Mouse (Mus musculus) left cerebral cortex, adult 2 months (tissue): ENCODE measurements around the gene Rapgef4. TPM values are rescaled to one million over a fixed set of nuclear protein-coding genes. Genes with fewer than 3 reads are reported as not detected.

Experiments
- DNase-seq, 2 experiments: peaks; one replicate each; pipeline ENCODE4 v3.0.0; 2021 to 2022; ENCODE audit warnings: low spot score in 2 of 2, mixed read lengths in 1 of 2; ENCODE audit errors: extremely low spot score in 1 of 2
- H3K27ac ChIP-seq: fragments of 200-600 bp; 2 replicates; pipeline ENCODE4 v1.8.1; 2022
- H3K4me3 ChIP-seq: fragments of 200-600 bp; 2 replicates; pipeline ENCODE4 v1.8.1; 2022
- CTCF ChIP-seq: fragments of 200-600 bp; IDR thresholded peaks from 2 replicates; pipeline ENCODE4 v1.8.1; 2022; ENCODE audit warnings: antibody characterized with exemption, mild to moderate bottlenecking, moderate library complexity
- intact Hi-C: fragments of 180-260 bp; cut with DNase I; formaldehyde crosslinking; loops from one replicate; pipeline ENCODE4 v1.15.1; 2025
- total RNA-seq, 2 experiments: library from RNA; stranded (reverse); gene quantifications; 2 replicates each; pipeline ENCODE4 v1.2.3; 2021

Gene Rapgef4
- total RNA-seq, 2 experiments from 2014 or later = 442 to 451 TPM

GRCm38 (mm10) chr2:72238925-72239324 is 257.9 kb downstream of the Rapgef4 start:
- TF ChIP-seq CTCF = no peak
- Histone ChIP-seq H3K27ac (no peak overlapping the region), H3K4me3 (no peak overlapping the region)
- intact Hi-C loops = loop anchor here (5.0 kb wide), 1 partner anchor 58 kb away; no protein-coding TSS in a partner anchor
- no peak for DNase-seq

DNA sequence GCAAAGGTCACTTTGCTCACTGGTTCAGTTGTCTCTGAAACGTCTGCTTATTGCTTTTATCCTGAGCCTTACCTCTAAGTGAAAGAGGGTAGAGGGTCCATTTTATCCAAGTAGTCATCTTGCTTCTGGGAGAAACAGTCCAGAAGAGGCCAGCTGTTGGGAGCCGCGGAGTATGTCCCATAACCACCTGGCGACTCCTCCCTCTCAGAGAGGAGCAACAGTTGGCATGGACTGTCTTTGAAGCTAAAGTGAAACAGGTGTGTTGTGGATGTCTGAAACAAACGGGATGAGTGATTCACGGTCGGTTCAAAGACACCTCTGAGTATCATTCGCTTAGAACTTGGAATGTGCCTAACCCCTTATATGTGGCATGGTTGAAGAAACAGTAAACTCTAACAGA is 258.4 kb downstream of the Rapgef4 start:
- intact Hi-C loops = loop anchor here (5.0 kb wide), 1 partner anchor 58 kb away; no protein-coding TSS in a partner anchor
- no peak for DNase-seq
- no peak for TF ChIP-seq CTCF
- no peak overlapping the region for H3K27ac ChIP-seq
- no peak overlapping the region for H3K4me3 ChIP-seq

GRCm38 (mm10) chr2:72239993-72240392 is 259.0 kb downstream of the Rapgef4 start:
- intact Hi-C loops = loop anchor here (5.0 kb wide), 1 partner anchor 57 kb away; no protein-coding TSS in a partner anchor
- TF ChIP-seq CTCF = no peak
- no peak for DNase-seq
- Histone ChIP-seq H3K27ac (no peak overlapping the region), H3K4me3 (no peak overlapping the region)

- DNase-seq = no peak
- no peak overlapping the region for H3K27ac ChIP-seq
- no peak overlapping the region for H3K4me3 ChIP-seq
- intact Hi-C loops = no loop called here
- no peak for TF ChIP-seq CTCF
Observed at GRCm38 (mm10) chr2:72240691-72241090, 259.7 kb downstream of the Rapgef4 start.

- no peak for TF ChIP-seq CTCF
- DNase-seq = no peak
- intact Hi-C loops = no loop called here
Observed at GRCm38 (mm10) chr2:72241714-72242472, 260.9 kb downstream of the Rapgef4 start.

DNA sequence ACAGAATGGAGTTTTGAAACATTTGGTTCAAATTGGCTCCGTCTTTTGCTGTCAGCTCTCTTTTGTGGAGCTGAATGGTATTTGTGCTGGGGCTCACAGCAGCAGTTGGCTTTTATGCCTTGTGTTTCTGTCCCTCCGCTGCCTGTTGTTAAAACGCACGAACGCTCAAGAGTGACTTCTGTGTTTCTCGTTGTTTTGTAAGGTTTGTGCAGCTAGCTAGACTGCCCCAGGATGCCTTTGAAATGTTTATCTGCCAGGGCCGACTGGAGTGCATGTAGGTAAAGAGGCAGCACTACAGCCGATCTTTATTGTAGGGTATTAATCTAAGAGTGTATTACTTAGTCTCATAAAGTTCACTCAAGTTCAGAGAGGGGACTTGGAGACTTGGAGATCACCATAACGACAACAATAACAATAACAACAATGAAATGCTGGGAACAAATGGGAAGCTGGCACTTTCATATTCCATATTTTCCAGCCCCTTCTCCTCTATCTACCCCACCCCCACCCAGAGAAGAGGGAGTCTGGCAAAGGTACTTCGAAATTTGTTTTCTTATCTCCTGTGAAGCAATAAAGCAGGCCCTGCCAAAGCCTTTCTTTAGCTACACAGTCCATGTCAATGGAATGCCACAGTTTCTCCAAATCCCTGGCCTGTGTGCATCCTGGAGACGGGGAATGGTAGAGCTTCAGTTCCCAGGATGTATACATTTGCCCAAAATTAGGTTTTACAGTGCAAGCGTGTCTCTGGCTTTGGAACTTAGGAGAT is 262.1 kb downstream of the Rapgef4 start:
- no peak for TF ChIP-seq CTCF
- intact Hi-C loops = no loop called here
- H3K4me3 ChIP-seq = no peak overlapping the region

More at GRCm38 (mm10) chr2:72241714-72242472, 260.9 kb downstream of the Rapgef4 start:
- Histone ChIP-seq H3K4me3 (no peak overlapping the region), H3K27ac (no peak overlapping the region)

GRCm38 (mm10) chr2:72245631-72246030 is 264.6 kb downstream of the Rapgef4 start:
- intact Hi-C loops = no loop called here
- H3K4me3 ChIP-seq = no peak overlapping the region
- DNase-seq = no peak
- no peak for TF ChIP-seq CTCF
- no peak overlapping the region for H3K27ac ChIP-seq

More for the DNA sequence above, 262.1 kb downstream of the Rapgef4 start:
- DNase-seq = no peak
- no peak overlapping the region for H3K27ac ChIP-seq

GRCm38 (mm10) chr2:72246376-72246775 is 265.3 kb downstream of the Rapgef4 start:
- H3K4me3 ChIP-seq = no peak overlapping the region
- no peak for DNase-seq
- intact Hi-C loops = no loop called here
- TF ChIP-seq CTCF = no peak
- no peak overlapping the region for H3K27ac ChIP-seq

DNA sequence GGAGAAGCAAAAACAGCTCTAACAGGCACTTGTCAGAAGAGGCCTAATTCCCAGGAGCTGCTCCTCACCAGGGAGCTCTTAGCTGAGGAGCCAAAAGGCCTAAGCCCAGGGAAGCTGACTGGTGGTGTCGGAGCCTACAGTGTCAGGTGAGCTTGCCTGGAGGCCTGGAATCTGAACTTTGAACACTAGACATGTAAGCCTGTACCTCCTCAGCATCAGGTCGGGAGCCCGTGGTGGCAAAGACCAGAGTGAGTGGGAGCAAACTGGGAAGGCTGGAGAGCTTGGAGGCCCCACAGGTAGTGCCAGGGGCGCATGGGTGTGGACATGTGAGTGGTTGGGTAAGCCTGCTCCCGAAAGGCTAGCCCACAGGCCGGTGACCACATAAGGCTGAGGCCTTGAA is 266.8 kb downstream of the Rapgef4 start:
- H3K4me3 ChIP-seq = no peak overlapping the region
- no peak for DNase-seq
- intact Hi-C loops = no loop called here
- no peak for TF ChIP-seq CTCF
- H3K27ac ChIP-seq = no peak overlapping the region

GRCm38 (mm10) chr2:72252510-72253505 is 271.8 kb downstream of the Rapgef4 start:
- intact Hi-C loops = no loop called here
- Histone ChIP-seq H3K4me3 (no peak overlapping the region), H3K27ac (no peak overlapping the region)
- no peak for TF ChIP-seq CTCF
- DNase-seq = no peak

GRCm38 (mm10) chr2:72253882-72254281 is 272.8 kb downstream of the Rapgef4 start:
- no peak overlapping the region for H3K4me3 ChIP-seq
- intact Hi-C loops = no loop called here
- DNase-seq = no peak
- TF ChIP-seq CTCF = no peak
- H3K27ac ChIP-seq = no peak overlapping the region
